Mouse (Mus musculus) common myeloid progenitor, adult 5-6 weeks (primary cell): ENCODE data around the gene Lemd2. TPM values are rescaled to one million over a fixed set of nuclear protein-coding genes. Genes with fewer than 3 reads are reported as not detected.

ENCODE experiments used
- ATAC-seq: replicated peaks from 2 replicates; pipeline ENCODE4 v1.8.0; 2016; ENCODE audit warnings: low read depth, mild to moderate bottlenecking, moderate TSS enrichment, inconsistent platforms; ENCODE audit not compliant: poor library complexity, severe bottlenecking
- total RNA-seq: library from RNA; stranded (forward); fragments of 200-1000, 187-1606 nt; gene quantifications from 2 replicates; pipeline ENCODE4 v1.2.3, GENCODE M21; 2017

Gene Lemd2
- total RNA-seq, 1 experiment from 2014 or later: 20.2 TPM

DNA sequence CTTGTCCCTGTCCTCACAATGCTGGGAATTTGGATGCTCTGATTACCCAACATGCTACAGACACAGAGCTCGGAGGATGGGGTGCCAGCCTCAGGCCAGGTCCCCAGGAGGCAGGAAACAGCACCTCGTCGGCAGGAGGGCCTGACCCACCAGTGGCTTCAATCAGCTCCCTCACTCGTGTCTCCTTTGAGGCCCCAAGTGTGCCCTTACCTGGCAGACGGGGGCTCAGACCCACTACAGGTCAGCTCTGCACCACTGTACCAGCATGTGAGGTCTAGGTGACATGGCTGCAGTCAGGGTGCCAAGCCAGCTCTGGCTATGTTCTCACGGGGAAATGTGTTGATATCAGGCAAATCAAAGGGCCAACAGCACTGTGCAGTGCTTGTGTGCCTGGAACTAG, 13.1 kb downstream of the Lemd2 start:
- ATAC-seq: no peak

DNA sequence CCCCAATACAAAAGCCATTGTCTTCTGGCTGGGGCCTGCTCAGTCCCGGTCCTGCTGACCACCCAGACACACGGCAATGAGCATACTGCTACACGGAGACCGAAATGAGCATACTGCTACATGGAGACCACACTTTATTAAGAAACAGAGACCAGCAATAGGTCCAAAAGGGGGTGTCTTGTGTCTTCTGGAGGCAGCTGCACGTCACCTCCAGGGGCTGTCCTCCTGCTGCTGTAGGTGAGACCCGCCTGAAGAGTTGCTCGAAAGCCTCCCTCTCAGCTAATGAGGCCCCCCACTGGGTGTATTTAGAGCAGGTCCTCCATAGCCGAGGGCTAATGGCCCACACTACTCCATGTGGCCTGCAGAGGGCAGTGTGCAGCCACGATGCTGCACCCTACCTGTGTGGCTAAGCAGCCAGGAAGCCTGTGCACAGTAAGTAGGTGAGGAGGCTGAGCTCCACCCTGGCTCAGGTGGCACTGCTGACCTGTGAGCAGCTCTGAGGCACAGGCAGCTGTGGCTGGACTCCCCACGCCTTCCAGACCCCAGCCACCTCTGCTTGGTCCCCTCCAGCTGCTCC, 14.5 kb downstream of the Lemd2 start:
- ATAC-seq: peak; percentile 74

GRCm38 (mm10) chr17:27188883-27189282, 15.4 kb downstream of the Lemd2 start:
- ATAC-seq: no peak

DNA sequence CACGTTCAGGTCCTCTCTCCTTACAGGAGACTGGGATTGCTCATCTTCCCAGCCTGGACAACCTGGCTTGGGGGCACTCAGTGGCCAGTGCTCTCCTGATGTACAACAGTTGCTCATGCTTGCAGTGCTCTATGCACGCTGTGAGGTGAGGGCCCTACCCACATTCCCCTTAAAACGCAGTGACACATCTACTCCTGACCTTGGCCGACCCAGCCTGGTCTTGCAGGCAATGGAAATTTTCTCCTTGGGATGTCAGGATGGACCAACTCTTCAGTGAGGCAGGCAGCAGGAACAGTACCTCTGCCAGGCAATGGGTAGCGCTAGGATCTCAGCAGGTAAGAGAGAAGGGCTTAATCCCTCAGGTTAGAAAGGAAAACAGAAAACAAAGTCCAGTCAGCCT, 17.2 kb downstream of the Lemd2 start:
- ATAC-seq: no peak

GRCm38 (mm10) chr17:27186068-27186467, 18.2 kb downstream of the Lemd2 start:
- ATAC-seq: no peak

DNA sequence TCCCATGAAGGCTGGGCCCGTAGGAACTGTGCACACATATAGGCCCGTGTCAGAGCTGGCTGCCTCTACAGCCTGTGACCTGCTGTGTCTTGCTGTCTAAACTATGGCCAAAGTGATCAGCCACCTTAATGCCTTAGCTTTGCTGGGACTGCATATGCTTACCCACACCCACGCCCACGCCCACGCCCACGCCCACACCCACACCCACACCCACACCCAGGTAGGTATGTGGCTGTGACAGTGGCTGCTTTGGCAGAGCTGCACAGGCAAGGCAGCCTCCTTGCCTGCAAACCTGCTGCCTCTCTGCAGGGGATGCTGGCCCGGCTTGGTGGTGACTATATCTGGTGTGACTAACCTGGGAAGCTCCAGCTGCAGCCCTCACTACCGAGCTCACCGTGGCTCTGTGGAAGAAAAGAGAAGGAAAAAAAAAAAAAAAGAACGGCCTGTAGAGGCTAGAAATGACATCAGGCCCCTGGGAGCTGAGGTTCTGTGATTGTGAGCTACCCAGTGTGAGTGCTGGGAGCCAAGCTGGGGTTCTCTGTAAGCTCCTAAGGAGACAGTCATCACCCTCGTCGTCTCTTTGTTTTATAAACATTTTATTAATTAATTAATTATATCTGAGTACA, 20.5 kb downstream of the Lemd2 start:
- no peak for ATAC-seq

GRCm38 (mm10) chr17:27182401-27182800, 21.9 kb downstream of the Lemd2 start:
- no peak for ATAC-seq

- ATAC-seq: no peak
These were observed 22.6 kb downstream of the Lemd2 start for GRCm38 (mm10) chr17:27181666-27182065.

DNA sequence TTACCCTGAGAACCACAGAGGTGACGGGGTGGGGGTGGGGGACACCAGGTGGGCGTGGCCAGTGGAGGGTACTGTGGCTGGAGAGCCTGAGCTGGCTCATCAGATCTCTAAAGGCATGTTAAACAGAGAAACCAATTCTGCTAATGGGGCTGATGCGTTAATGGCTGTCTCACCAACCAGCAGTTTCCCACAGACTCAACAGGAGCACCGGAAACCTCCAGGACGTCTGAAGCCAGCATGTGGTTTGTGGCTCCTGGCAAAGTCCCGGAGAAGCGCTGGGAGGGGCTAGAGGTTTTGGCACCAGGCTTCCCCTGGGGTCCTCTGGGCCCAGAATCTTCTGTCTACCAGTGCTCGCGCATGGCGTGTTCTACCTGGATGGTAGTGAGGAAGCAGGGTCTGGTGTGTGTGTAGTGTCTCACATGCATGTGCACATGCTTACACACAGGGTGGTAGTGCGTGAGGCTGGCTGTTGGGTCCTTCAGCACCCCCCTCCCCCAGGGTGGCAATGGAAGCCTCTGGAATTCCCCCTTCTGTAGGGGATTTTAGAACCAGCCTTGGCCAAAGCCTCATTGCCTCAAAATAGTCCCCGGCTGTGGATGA, 24.5 kb downstream of the Lemd2 start:
- peak; percentile 42 for ATAC-seq

DNA sequence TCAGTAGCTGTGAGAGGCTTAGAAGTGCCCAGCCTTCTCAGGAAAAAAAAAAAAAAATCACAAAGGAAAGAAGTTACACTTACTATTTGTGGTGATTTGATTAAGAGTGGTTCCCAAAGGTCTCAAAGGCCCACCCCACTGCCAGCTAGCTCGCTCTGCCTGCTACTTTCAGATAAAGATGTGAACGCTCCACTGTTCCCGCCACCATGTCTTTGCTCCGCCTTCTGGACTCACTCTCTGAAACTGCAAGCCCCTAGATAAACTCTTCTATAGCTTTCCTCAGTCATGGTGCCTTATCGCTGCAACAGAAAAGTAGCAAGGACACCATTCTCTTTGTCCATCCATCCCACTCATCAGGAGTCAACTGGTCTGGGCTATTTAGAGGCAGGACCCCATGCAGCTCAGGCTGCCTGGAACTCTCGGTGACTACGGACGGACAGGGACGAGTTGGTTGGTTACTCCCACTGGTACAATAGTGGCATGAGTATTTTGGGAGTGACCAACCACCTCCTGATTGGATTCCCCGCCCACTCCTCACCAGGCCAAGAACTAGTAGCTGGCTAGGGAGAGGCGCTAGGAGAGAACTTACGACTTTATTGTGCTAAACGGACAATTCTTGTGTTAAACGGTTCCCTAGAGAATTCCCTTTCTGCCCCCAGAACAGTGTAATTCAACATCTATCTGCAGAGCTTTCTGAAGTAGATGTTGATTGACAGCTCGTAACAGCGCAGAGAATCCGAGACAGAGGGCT, 25.7 kb downstream of the Lemd2 start:
- ATAC-seq: no peak

DNA sequence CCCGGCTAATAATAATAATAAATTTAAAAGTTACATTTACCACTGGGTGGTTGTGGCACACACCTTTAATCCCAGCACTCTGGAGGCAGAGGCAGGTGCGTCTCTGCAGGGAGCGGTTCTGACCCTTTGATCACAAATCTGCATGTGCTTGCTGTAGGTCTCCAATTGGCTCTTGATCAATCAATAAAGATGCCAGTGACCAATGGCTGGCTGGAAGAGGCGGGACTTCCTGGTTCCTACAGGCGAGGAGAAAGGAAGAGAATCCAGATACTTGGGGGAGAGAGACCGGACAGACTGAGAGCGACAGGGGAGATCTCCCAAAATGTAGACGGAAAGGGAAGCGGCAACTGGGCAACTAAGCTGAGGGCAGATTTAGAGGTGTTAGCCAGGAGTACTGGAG, 26.2 kb downstream of the Lemd2 start:
- no peak for ATAC-seq

DNA sequence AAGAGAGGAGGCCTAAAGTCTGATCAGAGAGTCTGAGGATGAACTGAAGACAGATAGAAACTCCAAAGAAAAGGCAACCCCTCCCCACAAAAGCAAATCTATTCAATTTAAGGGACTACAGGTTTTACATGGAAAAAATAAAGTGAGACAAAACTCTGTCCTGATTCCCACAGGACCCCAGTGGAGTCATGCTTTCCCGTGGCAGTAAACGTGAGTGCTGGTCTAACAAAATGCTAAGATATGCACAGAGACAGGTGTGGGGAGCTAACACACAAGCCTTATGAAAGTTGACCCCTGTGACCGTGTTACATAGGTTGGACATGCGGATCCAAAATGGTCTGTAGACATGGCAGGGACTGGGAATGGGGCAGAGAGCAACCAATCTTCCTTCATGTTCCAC, 27.5 kb downstream of the Lemd2 start:
- no peak for ATAC-seq

DNA sequence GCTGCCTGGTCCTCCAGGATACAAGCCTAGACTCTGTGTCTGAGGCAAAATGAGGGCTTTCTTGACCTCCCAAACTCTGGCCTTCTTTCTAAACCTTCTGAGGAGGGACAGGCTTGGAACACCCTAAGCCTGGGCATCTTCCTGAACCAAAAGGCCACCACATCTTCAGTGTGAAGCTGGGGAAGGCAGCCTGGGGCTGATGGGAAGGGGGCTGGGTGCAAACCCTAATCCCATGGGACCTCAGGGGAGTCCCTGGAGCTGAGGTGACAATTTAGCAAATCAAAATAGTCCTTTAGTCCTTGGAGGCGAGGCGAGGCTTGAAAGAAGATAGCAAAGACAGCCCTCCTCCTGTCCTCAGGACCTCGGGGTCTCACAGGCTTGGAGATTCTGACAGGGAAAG, 28.0 kb downstream of the Lemd2 start:
- ATAC-seq: no peak

DNA sequence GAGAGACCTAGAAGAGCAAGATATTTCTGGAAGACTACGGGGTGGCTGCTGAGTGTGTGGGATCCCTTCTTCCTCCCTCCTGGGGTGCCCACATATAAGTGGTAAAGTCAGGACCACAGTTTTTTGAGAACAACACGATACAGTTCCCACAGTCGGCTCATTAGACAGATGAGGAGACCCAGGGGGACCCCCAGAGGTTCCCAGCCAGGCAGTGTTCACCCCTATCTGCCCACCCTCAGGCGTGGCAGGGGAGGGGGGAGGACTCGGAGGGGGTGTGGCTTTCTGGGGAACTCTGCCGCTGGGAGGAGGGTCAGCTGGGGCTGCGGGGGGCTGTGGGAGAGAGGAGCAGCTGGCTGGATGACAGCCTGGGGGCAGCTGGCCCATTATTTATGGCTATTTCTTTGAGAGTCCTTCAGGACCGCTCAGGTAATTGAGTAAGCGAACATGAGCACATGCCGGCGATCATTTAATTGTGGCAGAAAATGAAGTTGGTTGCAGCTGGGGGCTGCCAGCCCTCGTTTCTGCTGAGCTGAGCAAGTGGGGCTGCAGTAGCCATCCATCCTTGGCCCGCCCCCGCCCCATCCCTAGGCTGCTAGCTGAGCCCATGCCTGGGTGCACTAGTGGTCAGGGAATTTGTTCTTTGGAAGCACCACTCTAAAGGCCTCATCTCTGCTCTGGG, 28.9 kb downstream of the Lemd2 start:
- no peak for ATAC-seq

DNA sequence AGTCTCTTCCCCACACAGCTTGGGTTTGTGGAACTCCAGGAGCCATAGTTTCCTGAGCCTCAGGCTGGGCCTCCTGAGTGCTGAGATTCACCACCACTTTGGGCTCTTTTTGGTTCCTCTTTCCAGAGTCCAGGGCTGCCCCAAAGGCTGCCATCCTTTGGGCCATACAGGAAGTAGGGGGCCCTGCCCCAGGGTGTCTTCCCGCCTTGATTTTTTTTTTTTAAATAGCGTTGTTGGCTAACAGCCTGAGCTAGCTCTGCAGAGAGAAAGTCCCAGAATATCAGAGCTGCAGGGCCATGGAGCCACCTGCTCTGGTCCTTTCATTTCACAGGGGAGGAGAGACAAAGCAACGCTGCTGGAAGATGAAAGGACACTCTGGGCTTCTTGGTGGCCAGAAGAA, 30.6 kb downstream of the Lemd2 start:
- ATAC-seq: peak; percentile 84

GRCm38 (mm10) chr17:27172459-27172858, 31.8 kb downstream of the Lemd2 start:
- no peak for ATAC-seq

DNA sequence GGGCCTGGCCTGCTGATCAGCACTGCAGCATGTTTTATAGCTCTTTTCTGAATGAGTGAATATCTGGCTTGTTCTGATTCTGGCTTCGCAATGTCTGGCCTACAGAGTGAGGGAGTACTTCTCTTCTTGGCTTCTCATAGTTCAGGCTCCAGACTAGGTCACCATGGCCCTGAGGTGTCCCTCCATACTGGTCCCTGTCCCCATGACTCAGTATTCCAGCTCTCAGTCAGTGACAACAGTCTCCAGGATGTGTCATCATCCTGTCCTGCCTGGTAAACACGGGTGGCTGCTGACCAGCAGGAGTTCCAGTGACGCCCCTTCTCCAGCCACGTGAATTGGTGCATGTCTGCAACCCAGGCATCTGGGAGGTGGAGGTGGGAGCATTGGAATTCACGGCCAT, 33.1 kb downstream of the Lemd2 start:
- no peak for ATAC-seq

GRCm38 (mm10) chr17:27169952-27170695, 34.1 kb downstream of the Lemd2 start:
- no peak for ATAC-seq

DNA sequence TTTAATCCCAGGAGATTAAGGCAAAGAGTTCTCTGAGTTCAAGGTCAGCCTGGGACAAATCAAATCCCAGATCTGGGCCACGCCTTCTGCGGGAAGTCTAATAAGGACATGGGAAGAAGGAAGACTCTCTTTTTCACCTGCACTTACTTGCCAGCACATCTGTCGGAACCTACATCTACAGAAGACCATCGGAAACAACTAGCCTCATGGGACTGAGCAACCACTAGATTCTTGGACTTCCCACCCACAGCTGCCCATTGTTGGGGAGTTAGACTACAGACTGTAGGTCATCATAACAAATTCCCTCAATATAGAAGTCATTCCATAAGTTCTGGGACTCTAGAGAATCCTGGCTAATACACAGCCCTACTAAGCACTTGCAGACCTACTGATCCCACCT, 35.7 kb downstream of the Lemd2 start:
- no peak for ATAC-seq

GRCm38 (mm10) chr17:27167545-27167944, 36.7 kb downstream of the Lemd2 start, which contains the start of gene Ip6k3:
Ip6k3 (minus strand) TSS chr17:27167795.
- ATAC-seq: no peak
